Comparison of ENCODE assay signal across 10 mouse cellular contexts in the genomic region with DNA sequence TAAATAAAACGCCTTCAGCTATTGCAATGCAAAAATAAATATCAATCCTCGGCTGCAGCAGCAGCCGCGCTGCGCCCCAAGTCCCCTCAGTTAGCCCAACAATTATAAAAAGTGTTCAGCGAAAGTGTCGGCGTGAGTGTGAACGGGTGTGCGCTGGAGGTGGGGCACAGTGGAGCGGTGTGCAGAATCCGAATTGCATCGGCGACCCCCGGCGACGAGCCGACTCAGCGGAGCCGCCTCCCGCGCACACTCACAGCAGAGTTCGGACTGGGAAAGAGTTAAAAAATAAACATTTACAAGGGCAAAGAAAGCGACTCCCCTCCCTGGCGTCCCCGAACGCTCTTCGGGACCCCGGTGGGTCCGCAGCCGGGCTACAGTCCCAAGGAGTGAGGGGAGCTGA. TPM values are rescaled to one million over a fixed set of nuclear protein-coding genes. Genes with fewer than 3 reads are reported as not detected.
DNase-seq lines count a peak whose midpoint lies in the region; ATAC-seq and TF ChIP-seq lines count a peak whose summit lies in the region.
"Had no signal": no experiment of that assay in that cellular context is flagged by ENCODE, and none has a peak within 500 bp of the region (broad histone marks: within the 10 kb centered on the region; RNA-seq: fewer than 3 reads in every experiment).

No protein-coding gene starts in this region.

- ATAC-seq in limb, embryonic 14.5 days (ENCODE audit: low FRiP score, low read depth) = no peak
- no peak for ATAC-seq in stomach, embryonic 16.5 days (ENCODE audit: insufficient read depth, low FRiP score)

- TF ChIP-seq EP300 in heart, adult 2 months (IDR thresholded peaks at IDR 0.05; ENCODE audit: insufficient read depth, low read depth, low read length) = no peak

- H3K36me3 ChIP-seq in heart, adult 2 months (ENCODE audit: control insufficient read depth, insufficient read depth, low read length) = no peaks in the 10 kb centered on the region
- no peaks in the 10 kb centered on the region for H3K36me3 ChIP-seq in limb, embryonic 14.5 days (ENCODE audit: control insufficient read depth, insufficient read depth, low read length)
- no peaks in the 10 kb centered on the region for H3K36me3 ChIP-seq in stomach, embryonic 16.5 days (ENCODE audit: control insufficient read depth, insufficient read depth, low read length)

- no peak for TF ChIP-seq POLR2A in heart, adult 2 months (IDR thresholded peaks at IDR 0.05; ENCODE audit: insufficient read depth, low read depth, low read length)
- TF ChIP-seq POLR2A in limb, embryonic 14.5 days (IDR thresholded peaks at IDR 0.05; ENCODE audit: borderline replicate concordance, extremely low read depth, insufficient read depth, insufficient read length) = no peak

- H3K4me3 ChIP-seq in heart, adult 2 months = peak overlapping the region; percentile 62
- H3K4me3 ChIP-seq in limb, embryonic 14.5 days (replicated peaks; ENCODE audit: low read length) = peak overlapping the region; percentile 54
- peak overlapping the region; percentile 62 for H3K4me3 ChIP-seq in stomach, embryonic 16.5 days (replicated peaks; ENCODE audit: low read length)

- no peak for DNase-seq in heart, adult 2 months
- DNase-seq in heart, postnatal 10 days = no peak
- peak; percentile 35 for DNase-seq in right cerebral cortex, postnatal 4 days
- DNase-seq in right cerebral cortex, adult 18-20 months = no peak
- no peak for DNase-seq in limb, embryonic 14.5 days (ENCODE audit: low spot score)
- no peak for DNase-seq in testis, postnatal 14 days (ENCODE audit: low spot score)
- DNase-seq in cerebellum, adult 9-10 months = no peak

- H3K4me2 ChIP-seq in limb, embryonic 14.5 days (replicated peaks; ENCODE audit: low read depth, low read length, severe bottlenecking) = peak overlapping the region; percentile 97
- H3K4me2 ChIP-seq in stomach, embryonic 16.5 days (ENCODE audit: low read depth, low read length) = peak overlapping the region; percentile 61

- peak overlapping the region; percentile 69 for H3K9ac ChIP-seq in heart, adult 2 months (ENCODE audit: low read depth, low read length)
- H3K9ac ChIP-seq in limb, embryonic 14.5 days (ENCODE audit: low read depth, low read length, severe bottlenecking) = peak overlapping the region; percentile 57
- H3K9ac ChIP-seq in stomach, embryonic 16.5 days (ENCODE audit: low read length) = peak overlapping the region; percentile 80

- TF ChIP-seq CTCF in heart, adult 2 months (IDR thresholded peaks at IDR 0.05) = no peak

- intact Hi-C loops in heart, adult 2 months (cut with DNase I) = loop anchor here (2.0 to 5.0 kb wide), 2 partner anchors 47 to 49 kb away; no protein-coding TSS in a partner anchor
- intact Hi-C loops in heart, postnatal 10 days (cut with DNase I) = loop anchor here (1.0 to 2.0 kb wide), 3 partner anchors 46 to 81 kb away; no protein-coding TSS in a partner anchor

- peaks cover 6% of the 10 kb centered on the region; the same call in 1 of the 2 replicates for H3K27me3 ChIP-seq in heart, adult 2 months (ENCODE audit: control insufficient read depth, insufficient read depth, low read length)
- H3K27me3 ChIP-seq in limb, embryonic 14.5 days (ENCODE audit: control insufficient read depth, insufficient read depth, low read length) = peaks cover 52% of the 10 kb centered on the region
- H3K27me3 ChIP-seq in stomach, embryonic 16.5 days (ENCODE audit: control insufficient read depth, insufficient read depth, low read length) = peaks cover 26% of the 10 kb centered on the region

- H3K4me1 ChIP-seq in heart, adult 2 months (ENCODE audit: control insufficient read depth, insufficient read depth, low read length) = peaks cover 3% of the 10 kb centered on the region
- 0 out of 2 replicates have a peak, but pooled peaks cover 2% of the 10 kb centered on the region for H3K4me1 ChIP-seq in limb, embryonic 14.5 days (ENCODE audit: control insufficient read depth, insufficient read depth, low read length)
- 0 out of 2 replicates have a peak, but pooled peaks cover 13% of the 10 kb centered on the region for H3K4me1 ChIP-seq in stomach, embryonic 16.5 days (ENCODE audit: control insufficient read depth, insufficient read depth, low read length)

- H3K79me2 ChIP-seq in heart, adult 2 months (replicated peaks; ENCODE audit: control insufficient read depth, insufficient read depth, low read length) = no peaks in the 10 kb centered on the region

- H3K27ac ChIP-seq in heart, adult 2 months = peak overlapping the region; percentile 65
- no peak overlapping the region for H3K27ac ChIP-seq in limb, embryonic 14.5 days (replicated peaks; ENCODE audit: low read depth, low read length)
- H3K27ac ChIP-seq in stomach, embryonic 16.5 days (ENCODE audit: low read length) = peak overlapping the region; percentile 88

- WGBS in heart, adult 2 months = under 1% methylated on average over 31 of the region's 31 CpGs
- under 1% methylated on average over 25 of the region's 31 CpGs for WGBS in limb, embryonic 14.5 days
- WGBS in stomach, embryonic 16.5 days = under 1% methylated on average over 31 of the region's 31 CpGs

- no peaks in the 10 kb centered on the region for H3K9me3 ChIP-seq in limb, embryonic 14.5 days (ENCODE audit: control insufficient read depth, low read length)
- no peaks in the 10 kb centered on the region for H3K9me3 ChIP-seq in stomach, embryonic 16.5 days (replicated peaks; ENCODE audit: control insufficient read depth, low read length)

RNA-seq across cellular contexts. Expression of gene Gm13889, which starts 1.1 kb away (rescaled TPM):
- 10 to 100 TPM in 1 of 2 experiments, 1 to 10 TPM in 1; 9.4 to 12.4 TPM for total RNA-seq in heart, adult 2 months (2021)
- 5.7 and 8.3 TPM in 2 replicates for polyA plus RNA-seq in heart, adult 2 months (2012; rRNA removed)
- 10 to 100 TPM; 25.3 to 29.4 TPM for total RNA-seq in heart, postnatal 10 days (2021)
- 7.7 and 8.3 TPM in 2 replicates for polyA plus RNA-seq in limb, embryonic 14.5 days (2012; rRNA removed)
- 4.9 and 5.7 TPM in 2 replicates for polyA plus RNA-seq in limb, embryonic 14.5 days (2014; fragmentation: Nextera tagmentation; extraction: Ambion mirVana)
- polyA plus RNA-seq in stomach, embryonic 16.5 days (2015; fragmentation: Nextera tagmentation; extraction: Ambion mirVana) = 11.1 and 12.6 TPM in 2 replicates

RNA-seq across cellular contexts. Expression of gene Gm27027, which starts 40.3 kb away (rescaled TPM):
- not detected for total RNA-seq in heart, adult 2 months (2021)
- polyA plus RNA-seq in heart, adult 2 months (2012; rRNA removed) = not detected in 2 replicates
- total RNA-seq in heart, postnatal 10 days (2021) = 1 to 10 TPM in 1 of 2 experiments, not detected in 1; 1.0 TPM
- polyA plus RNA-seq in limb, embryonic 14.5 days (2012; rRNA removed) = not detected in 2 replicates
- polyA plus RNA-seq in limb, embryonic 14.5 days (2014; fragmentation: Nextera tagmentation; extraction: Ambion mirVana) = 0.43 TPM in 1 of 2 replicates, not detected in the other
- polyA plus RNA-seq in stomach, embryonic 16.5 days (2015; fragmentation: Nextera tagmentation; extraction: Ambion mirVana) = not detected in 2 replicates
- total RNA-seq: left cerebral cortex, postnatal 10 days had no signal
- polyA plus RNA-seq: C2C12 had no signal

RNA-seq across cellular contexts. Expression of gene Alkbh3, which starts 54.7 kb away (rescaled TPM):
- 10 to 100 TPM; 47.5 to 53.5 TPM for total RNA-seq in heart, adult 2 months (2021)
- 54.3 and 73.2 TPM in 2 replicates for polyA plus RNA-seq in heart, adult 2 months (2012; rRNA removed)
- total RNA-seq in heart, postnatal 10 days (2021) = 10 to 100 TPM; 70.0 to 78.2 TPM
- 76.3 and 79.0 TPM in 2 replicates for polyA plus RNA-seq in limb, embryonic 14.5 days (2012; rRNA removed)
- 76.2 and 79.8 TPM in 2 replicates for polyA plus RNA-seq in limb, embryonic 14.5 days (2014; fragmentation: Nextera tagmentation; extraction: Ambion mirVana)
- 62.2 and 68.0 TPM in 2 replicates for polyA plus RNA-seq in stomach, embryonic 16.5 days (2015; fragmentation: Nextera tagmentation; extraction: Ambion mirVana)
